Mouse (Mus musculus) forebrain, embryonic 16.5 days (tissue): ENCODE results near the gene Filip1l. TPM values are rescaled to one million over a fixed set of nuclear protein-coding genes. Genes with fewer than 3 reads are reported as not detected.

ENCODE experiments used
- ATAC-seq: fragments of 200-750 bp; cut with Nextera tagmentation; 2 replicates; pipeline ENCODE4 v1.8.0; 2017; ENCODE audit warnings: mild to moderate bottlenecking, moderate library complexity
- H3K27ac ChIP-seq: fragments of 300-500 bp; sonication (generic); 2 replicates; pipeline ENCODE4 v1.5.1; 2014; ENCODE audit warnings: low read length, control low read depth
- H3K27me3 ChIP-seq: fragments of 300-500 bp; sonication (generic); replicated peaks from 2 replicates; pipeline ENCODE4 v1.6.1; 2014; ENCODE audit warnings: low read length; ENCODE audit not compliant: control insufficient read depth, insufficient read depth
- H3K36me3 ChIP-seq: fragments of 300-500 bp; sonication (generic); 2 replicates; pipeline ENCODE4 v1.6.1; 2014; ENCODE audit not compliant: control insufficient read depth, insufficient read depth
- H3K4me1 ChIP-seq: fragments of 300-500 bp; sonication (generic); replicated peaks from 2 replicates; pipeline ENCODE4 v1.6.1; 2014; ENCODE audit warnings: low read length; ENCODE audit not compliant: control insufficient read depth, insufficient read depth
- H3K4me2 ChIP-seq: fragments of 300-500 bp; sonication (generic); 2 replicates; pipeline ENCODE4 v1.6.1; 2014; ENCODE audit warnings: mild to moderate bottlenecking, low read length, control low read depth
- H3K4me3 ChIP-seq: fragments of 300-500 bp; sonication (generic); replicated peaks from 2 replicates; pipeline ENCODE4 v1.5.1; 2014; ENCODE audit warnings: mild to moderate bottlenecking, low read length, control low read depth
- H3K9ac ChIP-seq: fragments of 300-500 bp; sonication (generic); replicated peaks from 2 replicates; pipeline ENCODE4 v1.6.1; 2014; ENCODE audit warnings: low read depth, low read length, control low read depth
- H3K9me3 ChIP-seq: fragments of 300-500 bp; sonication (generic); 2 replicates; pipeline ENCODE4 v1.6.1; 2016; ENCODE audit warnings: low read length; ENCODE audit not compliant: control insufficient read depth
- WGBS: fragments of 180-500 bp; shearing (Covaris S2); extraction: QIAGEN DNeasy Blood & Tissue Kit; methylation state at CpG from one replicate; pipeline ENCODE4 v1.1.7; 2014; 5-methylcytosine and 5-hydroxymethylcytosine counted together
- polyA plus RNA-seq: library from polyadenylated mRNA; unstranded; fragments of >200 nt; fragmentation: Nextera tagmentation; extraction: Ambion mirVana; gene quantifications from 2 replicates; pipeline ENCODE4 v1.2.1, GENCODE M21; 2015

Filip1l gene
- polyA plus RNA-seq, 1 experiment from 2014 or later: 2.2 TPM

DNA sequence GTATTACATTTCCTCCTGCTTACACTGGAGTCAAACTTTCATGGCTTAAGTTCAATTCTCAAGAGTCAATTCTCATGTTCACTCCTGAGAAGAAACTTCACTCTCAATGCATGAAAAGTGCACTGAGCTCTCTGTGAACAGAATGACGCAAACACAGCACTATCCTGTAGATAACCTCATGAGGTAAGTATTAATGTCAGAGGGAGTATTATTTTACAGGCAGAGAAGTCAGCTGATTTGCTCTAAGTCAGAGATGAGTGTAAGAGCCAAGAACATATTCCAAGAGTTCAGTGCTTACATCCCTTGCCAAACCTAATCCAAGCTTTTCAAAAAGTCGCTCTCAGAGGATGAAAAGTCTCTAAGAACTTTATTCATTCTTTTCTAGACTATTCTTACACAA lies 125.6 kb downstream of the Filip1l start:
- H3K9me3 ChIP-seq: no peaks in the 10 kb centered on the region
- ATAC-seq: no peak
- 91% methylated on average over 2 of the region's 2 CpGs for WGBS
- H3K4me1 ChIP-seq: no peaks in the 10 kb centered on the region
- no peaks in the 10 kb centered on the region for H3K36me3 ChIP-seq
- no peak overlapping the region for H3K27ac ChIP-seq
- H3K27me3 ChIP-seq: no peaks in the 10 kb centered on the region
- H3K4me2 ChIP-seq: no peak overlapping the region
- no peak overlapping the region for H3K4me3 ChIP-seq
- H3K9ac ChIP-seq: no peak overlapping the region

DNA sequence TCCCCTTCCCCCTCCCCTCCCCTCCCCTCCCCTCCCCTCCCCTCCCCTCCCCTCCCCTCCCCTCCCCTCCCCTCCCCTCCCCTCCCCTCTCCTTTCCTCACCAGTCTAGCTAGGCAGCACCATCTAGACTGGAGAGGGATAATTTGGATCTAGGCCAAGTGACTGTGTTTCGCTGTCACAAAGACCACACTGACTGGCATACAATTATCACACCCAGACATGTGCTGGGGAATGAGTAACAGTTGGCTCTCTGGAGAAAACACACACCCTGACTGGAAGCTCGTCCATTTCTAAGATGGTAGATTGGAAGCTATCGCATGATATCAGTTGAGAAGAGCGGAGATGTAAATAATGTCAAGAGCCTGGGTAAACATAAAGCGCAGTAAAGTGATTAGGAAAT lies 126.9 kb downstream of the Filip1l start:
- no peak overlapping the region for H3K9ac ChIP-seq
- H3K27me3 ChIP-seq: no peaks in the 10 kb centered on the region
- H3K4me3 ChIP-seq: no peak overlapping the region
- no peaks in the 10 kb centered on the region for H3K9me3 ChIP-seq
- H3K36me3 ChIP-seq: no peaks in the 10 kb centered on the region
- H3K4me1 ChIP-seq: no peaks in the 10 kb centered on the region
- peak; percentile 97 for ATAC-seq
- H3K4me2 ChIP-seq: no peak overlapping the region
- WGBS: 40% methylated on average over 5 of the region's 5 CpGs
- no peak overlapping the region for H3K27ac ChIP-seq

DNA sequence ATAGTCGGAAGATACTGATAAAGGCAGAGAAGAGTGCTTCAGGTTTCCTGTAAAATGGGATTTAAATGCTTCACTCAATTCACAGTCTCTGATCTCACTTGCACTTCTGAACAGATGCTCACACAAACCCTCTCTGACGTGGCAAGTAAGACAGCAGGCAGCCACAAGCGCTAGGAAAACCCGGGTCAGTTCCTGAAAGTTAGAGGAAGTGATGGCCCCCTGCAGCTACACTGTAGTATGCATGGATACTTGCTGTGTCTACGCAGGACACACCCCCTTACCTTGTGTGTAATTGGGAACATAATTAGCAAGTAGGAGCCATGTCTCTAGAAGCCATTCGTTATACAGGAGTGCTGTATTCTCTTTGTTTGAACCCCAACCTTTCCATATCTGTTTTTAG lies 129.4 kb downstream of the Filip1l start:
- Histone ChIP-seq H3K4me1 (0 out of 2 replicates have a peak, but pooled peaks cover 2% of the 10 kb centered on the region), H3K27ac (no peak overlapping the region), H3K4me3 (no peak overlapping the region), H3K4me2 (no peak overlapping the region), H3K9me3 (no peaks in the 10 kb centered on the region), H3K9ac (no peak overlapping the region), H3K27me3 (no peaks in the 10 kb centered on the region), H3K36me3 (no peaks in the 10 kb centered on the region)
- 48% methylated on average over 6 of the region's 6 CpGs for WGBS
- no peak for ATAC-seq

DNA sequence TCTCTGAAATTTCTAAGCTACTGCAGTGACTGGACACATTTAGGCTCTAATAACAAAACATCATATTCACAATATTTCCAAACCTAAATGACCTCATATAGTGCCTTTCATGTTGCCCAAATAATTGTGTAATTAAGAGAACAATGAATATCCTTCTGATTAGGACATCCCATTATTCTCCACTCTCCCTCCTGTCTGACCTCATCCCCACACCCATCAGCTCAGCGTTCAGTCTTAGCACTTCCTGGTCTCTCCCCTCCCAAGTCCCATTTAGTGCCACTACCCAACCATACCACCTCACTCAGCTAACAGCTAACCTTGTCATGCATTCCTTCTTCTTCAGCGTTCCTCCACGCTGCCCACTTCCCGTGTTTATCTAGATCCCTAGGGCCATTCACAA lies 130.0 kb downstream of the Filip1l start:
- no peaks in the 10 kb centered on the region for H3K36me3 ChIP-seq
- no peak overlapping the region for H3K4me2 ChIP-seq
- 72% methylated on average over 4 of the region's 4 CpGs for WGBS
- no peak overlapping the region for H3K4me3 ChIP-seq
- no peak overlapping the region for H3K9ac ChIP-seq
- no peaks in the 10 kb centered on the region for H3K27me3 ChIP-seq
- H3K9me3 ChIP-seq: no peaks in the 10 kb centered on the region
- no peak for ATAC-seq
- 0 out of 2 replicates have a peak, but pooled peaks cover 2% of the 10 kb centered on the region for H3K4me1 ChIP-seq
- H3K27ac ChIP-seq: no peak overlapping the region

DNA sequence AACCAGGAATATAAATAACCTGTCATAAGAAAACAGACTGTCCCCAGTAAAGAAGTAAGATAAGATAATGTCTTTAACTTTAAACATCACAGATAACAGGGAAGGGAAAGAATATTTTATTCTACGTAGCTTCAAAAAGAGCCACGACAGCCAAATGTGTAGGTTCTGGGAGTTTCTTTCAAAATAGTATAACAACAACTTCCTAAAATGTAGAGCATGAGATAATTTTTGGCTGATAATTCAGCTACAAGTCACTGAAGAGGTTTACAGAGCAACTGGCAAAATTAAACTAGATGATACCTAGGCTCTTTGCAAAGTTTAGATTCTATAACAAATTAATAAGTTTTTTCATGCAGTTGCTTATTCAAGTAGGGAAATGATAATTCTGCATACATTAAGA lies 130.6 kb downstream of the Filip1l start:
- H3K4me3 ChIP-seq: no peak overlapping the region
- H3K4me2 ChIP-seq: no peak overlapping the region
- 89% methylated on average over 2 of the region's 2 CpGs for WGBS
- no peaks in the 10 kb centered on the region for H3K27me3 ChIP-seq
- no peaks in the 10 kb centered on the region for H3K9me3 ChIP-seq
- no peak overlapping the region for H3K27ac ChIP-seq
- H3K9ac ChIP-seq: no peak overlapping the region
- no peaks in the 10 kb centered on the region for H3K36me3 ChIP-seq
- 0 out of 2 replicates have a peak, but pooled peaks cover 2% of the 10 kb centered on the region for H3K4me1 ChIP-seq
- no peak for ATAC-seq

DNA sequence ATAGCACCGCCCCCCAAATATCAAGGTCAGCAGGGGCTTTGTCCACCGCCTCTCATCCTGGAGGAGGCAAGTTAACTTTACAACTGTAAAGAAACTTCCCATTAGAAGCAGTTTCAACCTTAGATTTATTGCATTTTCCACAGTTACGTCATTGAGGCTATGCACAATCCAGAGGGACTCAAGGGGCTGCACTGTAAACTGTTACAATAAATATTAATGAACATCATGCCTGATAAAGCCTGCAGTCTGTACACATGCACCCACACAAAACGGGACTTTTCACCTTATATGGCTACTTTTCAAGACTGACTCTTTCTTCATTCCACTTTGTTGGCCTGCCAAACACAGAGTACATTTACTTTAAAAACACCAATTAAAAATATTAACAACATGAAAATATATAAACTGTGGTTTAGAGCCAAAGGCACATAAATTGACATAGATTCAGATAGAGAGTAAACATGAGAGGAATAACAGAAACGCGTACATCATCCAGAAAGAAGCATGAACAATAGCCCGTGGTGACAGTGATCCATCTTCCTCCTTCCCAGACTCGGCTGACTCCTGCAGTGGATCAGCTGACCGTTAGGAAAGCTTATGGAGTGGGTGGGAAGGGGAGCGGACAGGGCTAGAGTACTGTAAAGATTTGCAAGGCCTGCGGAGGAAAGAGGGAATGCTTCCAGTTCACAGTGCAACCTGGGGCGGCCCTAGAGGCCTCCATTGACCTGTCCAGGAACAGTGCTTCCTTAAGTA lies 131.3 kb downstream of the Filip1l start:
- Histone ChIP-seq H3K36me3 (no peaks in the 10 kb centered on the region), H3K4me2 (no peak overlapping the region), H3K9me3 (no peaks in the 10 kb centered on the region), H3K27ac (no peak overlapping the region), H3K27me3 (no peaks in the 10 kb centered on the region), H3K4me1 (0 out of 2 replicates have a peak, but pooled peaks cover 2% of the 10 kb centered on the region), H3K4me3 (no peak overlapping the region), H3K9ac (no peak overlapping the region)
- no peak for ATAC-seq
- 82% methylated on average over 12 of the region's 12 CpGs for WGBS

DNA sequence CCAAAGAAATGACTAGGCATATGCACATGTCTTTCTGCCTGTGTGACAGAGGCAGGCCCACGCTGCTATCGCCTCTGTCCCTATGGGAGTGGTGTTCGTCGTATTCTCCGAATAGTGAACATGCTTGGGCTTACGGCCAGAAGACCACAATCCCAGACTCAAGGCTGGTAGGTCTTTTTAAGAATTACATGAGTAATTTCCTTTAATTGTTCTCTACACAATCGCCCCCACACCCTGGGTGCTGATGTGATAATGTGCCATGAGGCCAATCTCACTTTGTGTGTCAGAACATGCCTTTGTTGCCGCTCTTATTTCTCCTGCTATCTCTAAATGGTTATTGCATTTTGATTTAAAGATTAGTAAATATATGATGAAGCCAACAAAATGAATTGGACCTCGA lies 132.4 kb downstream of the Filip1l start:
- H3K4me3 ChIP-seq: no peak overlapping the region
- no peaks in the 10 kb centered on the region for H3K9me3 ChIP-seq
- no peaks in the 10 kb centered on the region for H3K27me3 ChIP-seq
- no peak overlapping the region for H3K4me2 ChIP-seq
- no peak for ATAC-seq
- H3K4me1 ChIP-seq: 0 out of 2 replicates have a peak, but pooled peaks cover 2% of the 10 kb centered on the region
- no peaks in the 10 kb centered on the region for H3K36me3 ChIP-seq
- 51% methylated on average over 9 of the region's 9 CpGs for WGBS
- no peak overlapping the region for H3K27ac ChIP-seq
- no peak overlapping the region for H3K9ac ChIP-seq

DNA sequence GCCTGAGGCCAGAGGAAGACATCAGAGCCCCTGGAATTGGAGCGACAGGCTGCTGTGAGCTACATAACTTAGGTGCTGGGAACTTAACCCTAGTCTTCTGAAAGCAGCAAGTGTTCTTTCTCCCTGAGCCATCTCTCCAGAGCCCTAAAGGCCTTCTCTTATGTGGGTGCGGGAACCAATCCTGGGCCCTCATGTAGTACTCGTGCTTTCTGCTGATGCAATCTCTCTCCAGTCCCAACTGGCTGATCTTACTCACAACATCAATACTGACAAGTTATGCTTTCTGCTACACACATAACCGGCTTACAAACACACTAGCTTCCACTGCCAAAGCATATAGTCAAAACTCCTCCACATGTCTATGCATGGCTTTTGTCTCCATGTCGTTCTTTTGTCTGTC lies 133.4 kb downstream of the Filip1l start:
- H3K9ac ChIP-seq: no peak overlapping the region
- H3K4me1 ChIP-seq: 0 out of 2 replicates have a peak, but pooled peaks cover 2% of the 10 kb centered on the region
- H3K27ac ChIP-seq: no peak overlapping the region
- H3K4me3 ChIP-seq: no peak overlapping the region
- 87% methylated on average over 5 of the region's 5 CpGs for WGBS
- no peak overlapping the region for H3K4me2 ChIP-seq
- H3K9me3 ChIP-seq: no peaks in the 10 kb centered on the region
- no peaks in the 10 kb centered on the region for H3K27me3 ChIP-seq
- no peaks in the 10 kb centered on the region for H3K36me3 ChIP-seq
- no peak for ATAC-seq

DNA sequence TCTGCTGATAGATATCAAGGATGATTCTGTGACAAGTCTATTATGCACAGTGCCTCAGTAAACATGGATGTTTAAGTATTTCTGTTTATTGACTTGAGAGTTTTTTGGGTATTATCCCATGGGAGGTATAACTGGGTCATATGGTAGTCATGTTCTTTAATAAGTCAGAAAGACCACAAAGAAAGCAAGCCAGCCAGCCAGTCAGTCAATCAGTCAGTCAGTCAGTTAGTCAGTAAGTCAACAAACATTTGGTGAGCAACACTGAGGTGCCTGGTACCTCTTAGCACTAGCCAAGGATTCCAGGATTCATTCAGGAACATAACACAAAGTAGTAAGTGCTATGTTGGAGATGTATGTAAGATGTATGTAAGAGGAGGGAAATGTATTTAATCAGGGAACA lies 135.8 kb downstream of the Filip1l start:
- Histone ChIP-seq H3K27me3 (no peaks in the 10 kb centered on the region), H3K4me3 (no peak overlapping the region), H3K9ac (no peak overlapping the region), H3K4me1 (0 out of 2 replicates have a peak, but pooled peaks cover 2% of the 10 kb centered on the region), H3K36me3 (no peaks in the 10 kb centered on the region), H3K9me3 (no peaks in the 10 kb centered on the region), H3K27ac (no peak overlapping the region), H3K4me2 (no peak overlapping the region)
- ATAC-seq: no peak
